Mouse (Mus musculus) cerebellum, adult 2 months (tissue): ENCODE data around the gene Fbxl18.

ENCODE experiments used
- CTCF ChIP-seq: fragments of 200-500 bp; IDR thresholded peaks from 2 replicates; pipeline ENCODE4 v1.5.1; 2011; ENCODE audit warnings: low read depth, mild to moderate bottlenecking, control low read depth, low read length, moderate library complexity, borderline replicate concordance; ENCODE audit not compliant: insufficient read depth
- POLR2A ChIP-seq: fragments of 200-500 bp; IDR thresholded peaks from 2 replicates; pipeline ENCODE4 v1.6.1; 2011; ENCODE audit warnings: low read length, control low read depth, borderline replicate concordance; ENCODE audit not compliant: insufficient read depth

DNA sequence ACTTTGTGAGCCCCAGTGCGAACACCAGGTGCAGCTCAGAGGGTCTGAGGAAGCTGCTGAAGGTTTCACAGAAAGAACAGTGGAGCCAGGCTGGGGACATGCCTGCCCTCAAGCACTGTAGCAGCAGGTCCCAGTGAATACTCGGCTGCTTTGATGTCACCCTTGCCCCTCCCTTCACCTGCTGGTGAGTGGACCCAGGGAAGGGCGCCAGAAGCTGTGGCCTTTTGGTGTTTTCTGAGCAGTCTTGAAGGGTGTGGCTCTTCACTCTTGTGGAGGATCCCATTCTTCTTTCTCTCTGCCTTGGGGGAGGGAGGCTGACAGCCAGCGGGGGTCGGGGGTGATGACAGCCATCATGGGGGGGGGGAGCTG lies 43.6 kb downstream of the Fbxl18 start:
- TF ChIP-seq POLR2A (no peak), CTCF (no peak)
